ENCODE assay signal across 8 mouse cellular contexts in the genomic region with DNA sequence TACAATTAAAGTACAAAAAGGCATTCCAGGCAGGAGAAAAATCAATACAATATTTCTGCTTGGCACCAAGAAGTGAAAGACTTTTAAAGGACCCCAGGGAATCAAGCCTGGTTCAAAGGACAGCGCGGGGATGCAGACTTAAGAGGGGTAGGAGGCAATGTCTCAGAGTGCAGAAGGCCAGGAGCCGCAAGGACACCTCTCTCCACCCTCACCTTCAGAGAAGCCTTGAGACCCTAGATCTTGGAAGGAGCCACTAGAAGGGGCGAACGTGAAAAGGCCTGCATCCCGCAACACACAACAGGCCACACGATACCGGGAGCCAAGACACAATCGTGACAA. TPM values are rescaled to one million over a fixed set of nuclear protein-coding genes. Genes with fewer than 3 reads are reported as not detected.
DNase-seq lines count a peak whose midpoint lies in the region; ATAC-seq and TF ChIP-seq lines count a peak whose summit lies in the region.

No protein-coding gene starts in this region.

- peak overlapping the region; percentile 67; the same call in 1 of the 2 replicates for H3K27ac ChIP-seq in kidney, embryonic 15.5 days
- H3K27ac ChIP-seq in cortical plate, adult 2 months (ENCODE audit: insufficient read depth, low read length), result peak overlapping the region; percentile 7; the same call in 1 of the 2 replicates
- H3K27ac ChIP-seq in hindbrain, embryonic 14.5 days, result peak overlapping the region; percentile 90
- H3K27ac ChIP-seq in midbrain, embryonic 13.5 days, result peak overlapping the region; percentile 83

- peak; percentile 66 for ATAC-seq in kidney, embryonic 15.5 days (replicated peaks; ENCODE audit: low FRiP score)
- ATAC-seq in hindbrain, embryonic 14.5 days (ENCODE audit: low FRiP score), result no peak
- no peak for ATAC-seq in midbrain, embryonic 13.5 days

- H3K4me3 ChIP-seq in kidney, embryonic 15.5 days (replicated peaks), result peak overlapping the region; percentile 67
- H3K4me3 ChIP-seq in cortical plate, adult 2 months (ENCODE audit: insufficient read depth, low read length), result peak overlapping the region; percentile 73
- peak overlapping the region; percentile 53 for H3K4me3 ChIP-seq in hindbrain, embryonic 14.5 days (replicated peaks; ENCODE audit: low read length)
- H3K4me3 ChIP-seq in midbrain, embryonic 13.5 days (replicated peaks), result peak overlapping the region; percentile 58

- H3K9me3 ChIP-seq in kidney, embryonic 15.5 days (replicated peaks), result no peaks in the 10 kb centered on the region
- no peaks in the 10 kb centered on the region for H3K9me3 ChIP-seq in hindbrain, embryonic 14.5 days (ENCODE audit: control insufficient read depth, low read length)
- no peaks in the 10 kb centered on the region for H3K9me3 ChIP-seq in midbrain, embryonic 13.5 days

- H3K4me2 ChIP-seq in kidney, embryonic 15.5 days, result peak overlapping the region; percentile 82
- peak overlapping the region; percentile 84 for H3K4me2 ChIP-seq in hindbrain, embryonic 14.5 days (replicated peaks)
- peak overlapping the region; percentile 69 for H3K4me2 ChIP-seq in midbrain, embryonic 13.5 days (replicated peaks)

- H3K27me3 ChIP-seq in kidney, embryonic 15.5 days, result no peaks in the 10 kb centered on the region; the same call in 1 of the 2 replicates
- no peaks in the 10 kb centered on the region for H3K27me3 ChIP-seq in hindbrain, embryonic 14.5 days (ENCODE audit: control insufficient read depth, insufficient read depth, low read length)
- H3K27me3 ChIP-seq in midbrain, embryonic 13.5 days, result 0 out of 2 replicates have a peak, but pooled peaks cover 5% of the 10 kb centered on the region

- peak overlapping the region; percentile 59 for H3K9ac ChIP-seq in kidney, embryonic 15.5 days
- H3K9ac ChIP-seq in hindbrain, embryonic 14.5 days, result peak overlapping the region; percentile 87
- H3K9ac ChIP-seq in midbrain, embryonic 13.5 days (replicated peaks), result peak overlapping the region; percentile 73

- TF ChIP-seq CTCF in cortical plate, adult 2 months (IDR thresholded peaks at IDR 0.05; ENCODE audit: extremely low read depth, insufficient read depth, low read length), result no peak

- DNase-seq in kidney, postnatal 36 days, result no peak
- DNase-seq in hindbrain, embryonic 14.5 days (ENCODE audit: low spot score), result peak; percentile 25
- DNase-seq in adrenal gland, adult (ENCODE audit: inconsistent age in 2 of 2, low spot score in 1 of 2), result no peak
- DNase-seq in spleen, postnatal 36 days (ENCODE audit: low spot score in 2 of 2), result no peak
- no peak for DNase-seq in adrenal gland, adult 8-10 months

- WGBS in kidney, embryonic 15.5 days, result 2% methylated on average over 9 of the region's 9 CpGs
- 1% methylated on average over 9 of the region's 9 CpGs for WGBS in hindbrain, embryonic 14.5 days
- 2% methylated on average over 9 of the region's 9 CpGs for WGBS in midbrain, embryonic 13.5 days

- peaks cover 8% of the 10 kb centered on the region for H3K4me1 ChIP-seq in kidney, embryonic 15.5 days
- no peaks in the 10 kb centered on the region; the same call in 1 of the 2 replicates for H3K4me1 ChIP-seq in cortical plate, adult 2 months (ENCODE audit: control insufficient read depth, insufficient read depth, low read length)
- peaks cover 6% of the 10 kb centered on the region; the same call in 1 of the 2 replicates for H3K4me1 ChIP-seq in hindbrain, embryonic 14.5 days (replicated peaks; ENCODE audit: control insufficient read depth, insufficient read depth, low read length)
- peaks cover 11% of the 10 kb centered on the region for H3K4me1 ChIP-seq in midbrain, embryonic 13.5 days (replicated peaks)

- TF ChIP-seq POLR2A in cortical plate, adult 2 months (IDR thresholded peaks at IDR 0.05; ENCODE audit: extremely low read depth, insufficient read depth, low read length), result no peak

- no peaks in the 10 kb centered on the region for H3K36me3 ChIP-seq in kidney, embryonic 15.5 days
- no peaks in the 10 kb centered on the region for H3K36me3 ChIP-seq in hindbrain, embryonic 14.5 days (replicated peaks; ENCODE audit: control insufficient read depth, insufficient read depth)
- H3K36me3 ChIP-seq in midbrain, embryonic 13.5 days, result no peaks in the 10 kb centered on the region

RNA-seq across cellular contexts. Expression of gene Rnf32, which starts 0.6 kb away (rescaled TPM):
- 1.8 and 2.2 TPM in 2 replicates for polyA plus RNA-seq in kidney, embryonic 15.5 days (2015; fragmentation: Nextera tagmentation; extraction: Ambion mirVana)
- 19.7 and 20.2 TPM in 2 replicates for polyA plus RNA-seq in cortical plate, adult 2 months (2012; rRNA removed)
- polyA plus RNA-seq in hindbrain, embryonic 14.5 days (2014; fragmentation: Nextera tagmentation; extraction: Ambion mirVana), result 18.7 and 19.8 TPM in 2 replicates
- polyA plus RNA-seq in midbrain, embryonic 13.5 days (2015; fragmentation: Nextera tagmentation; extraction: Ambion mirVana), result 14.8 and 15.1 TPM in 2 replicates
- 10 to 100 TPM in 2 of 4 experiments, 1 to 10 TPM in 2; 4.2 to 13.5 (median 9.5) TPM for total RNA-seq in adrenal gland, adult 8-10 months (2022)

Comparison
In these comparisons a context has a peak if more than half of its experiments do, and no peak if none do; other contexts are left out.
1. H3K27ac ChIP-seq: peak in every context shown above with its lines; median percentile 90 in hindbrain, embryonic 14.5 days; 83 in midbrain, embryonic 13.5 days; 67 in kidney, embryonic 15.5 days; 7 in cortical plate, adult 2 months.